Mouse (Mus musculus) liver, embryonic 13.5 days (tissue): Measurements from ENCODE around the gene Gm49353. TPM values are rescaled to one million over a fixed set of nuclear protein-coding genes. Genes with fewer than 3 reads are reported as not detected.

Source experiments
- ATAC-seq: fragments of 200-750 bp; cut with Nextera tagmentation; 2 replicates; pipeline ENCODE4 v1.8.0; 2017; ENCODE audit warnings: low read depth, mild to moderate bottlenecking, moderate number of reproducible peaks, moderate library complexity
- DNase-seq: peaks from one replicate; pipeline ENCODE4 v3.0.0; 2022
- H3K27ac ChIP-seq: fragments of 300-500 bp; sonication (generic); 2 replicates; pipeline ENCODE4 v1.5.1; 2015; ENCODE audit warnings: moderate library complexity, mild to moderate bottlenecking, inconsistent platforms
- H3K27me3 ChIP-seq: fragments of 300-500 bp; sonication (generic); 2 replicates; pipeline ENCODE4 v1.6.1; 2015; ENCODE audit warnings: mild to moderate bottlenecking, inconsistent platforms
- H3K36me3 ChIP-seq: fragments of 300-500 bp; sonication (generic); 2 replicates; pipeline ENCODE4 v1.6.1; 2015; ENCODE audit warnings: mild to moderate bottlenecking, inconsistent platforms
- H3K4me1 ChIP-seq: fragments of 300-500 bp; sonication (generic); replicated peaks from 2 replicates; pipeline ENCODE4 v1.6.1; 2015; ENCODE audit warnings: inconsistent platforms
- H3K4me2 ChIP-seq: fragments of 300-500 bp; sonication (generic); 2 replicates; pipeline ENCODE4 v1.6.1; 2015; ENCODE audit warnings: inconsistent platforms, mild to moderate bottlenecking, moderate library complexity
- H3K4me3 ChIP-seq: fragments of 300-500 bp; sonication (generic); replicated peaks from 2 replicates; pipeline ENCODE4 v1.5.1; 2015; ENCODE audit warnings: mild to moderate bottlenecking, inconsistent platforms
- H3K9ac ChIP-seq: fragments of 300-500 bp; sonication (generic); 2 replicates; pipeline ENCODE4 v1.6.1; 2015; ENCODE audit warnings: mild to moderate bottlenecking, inconsistent platforms
- H3K9me3 ChIP-seq: fragments of 300-500 bp; sonication (generic); replicated peaks from 2 replicates; pipeline ENCODE4 v1.6.1; 2016; ENCODE audit warnings: inconsistent platforms
- WGBS: fragments of 180-500 bp; shearing (Covaris S2); methylation state at CpG from one replicate; pipeline ENCODE4 v1.1.7; 2015; ENCODE audit not compliant: insufficient replicate concordance; 5-methylcytosine and 5-hydroxymethylcytosine counted together
- polyA plus RNA-seq: library from polyadenylated mRNA; unstranded; fragments of >200 nt; fragmentation: Nextera tagmentation; extraction: Ambion mirVana; gene quantifications from 2 replicates; pipeline ENCODE4 v1.2.1, GENCODE M21; 2015

Gene Gm49353
- not detected in 2 replicates for polyA plus RNA-seq

DNA sequence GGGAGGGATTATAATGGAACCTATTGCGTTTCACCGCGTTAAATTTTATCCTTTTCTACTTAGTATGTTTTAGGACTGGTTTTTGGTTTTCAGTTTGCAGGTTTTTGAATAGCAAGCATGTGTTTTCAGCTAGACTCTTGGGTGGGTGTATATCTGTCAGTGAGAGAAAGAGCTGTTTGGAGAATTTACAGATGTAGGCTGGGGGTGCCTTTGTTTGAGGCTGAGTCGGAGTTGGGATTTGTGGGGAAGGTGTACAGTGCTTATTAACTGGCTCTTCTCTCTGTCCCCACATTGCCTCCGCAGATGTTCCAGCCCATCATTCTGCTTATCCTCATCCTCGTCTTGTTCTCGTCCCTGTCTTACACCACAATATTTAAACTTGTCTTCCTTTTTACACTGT is at the start of gene Gm49353:
TSS of gene Gm49353 (plus strand) at position 313 of the 400 bp plus-strand sequence.
- no peak within 1 kb of the TSS for H3K9ac ChIP-seq
- H3K4me1 ChIP-seq = no peaks in the 10 kb centered on the region
- no peak within 1 kb of the TSS for H3K4me2 ChIP-seq
- H3K4me3 ChIP-seq = no peak within 1 kb of the TSS
- H3K9me3 ChIP-seq = peaks cover 12% of the 10 kb centered on the region
- DNase-seq = no peak
- no peaks in the 10 kb centered on the region for H3K27me3 ChIP-seq
- no peaks in the 10 kb centered on the region for H3K36me3 ChIP-seq
- WGBS = 75% methylated on average over 7 of the region's 7 CpGs
- no peak within 1 kb of the TSS for H3K27ac ChIP-seq
- no peak for ATAC-seq

- ATAC-seq (no peak), DNase-seq (no peak)
- H3K27ac ChIP-seq = no peak overlapping the region
- no peaks in the 10 kb centered on the region for H3K9me3 ChIP-seq
- H3K4me2 ChIP-seq = no peak overlapping the region
- WGBS = 69% methylated on average over 3 of the region's 3 CpGs
- H3K9ac ChIP-seq = no peak overlapping the region
- no peaks in the 10 kb centered on the region for H3K27me3 ChIP-seq
- no peak overlapping the region for H3K4me3 ChIP-seq
- H3K4me1 ChIP-seq = no peaks in the 10 kb centered on the region
- no peaks in the 10 kb centered on the region for H3K36me3 ChIP-seq
These were observed 43.5 kb upstream of the Gm49353 start for GRCm38 (mm10) chr10:29155304-29155703.

- Histone ChIP-seq H3K9me3 (no peaks in the 10 kb centered on the region), H3K27me3 (no peaks in the 10 kb centered on the region), H3K4me3 (no peak overlapping the region), H3K4me2 (no peak overlapping the region), H3K4me1 (no peaks in the 10 kb centered on the region), H3K9ac (no peak overlapping the region), H3K27ac (no peak overlapping the region), H3K36me3 (no peaks in the 10 kb centered on the region)
- ATAC-seq (no peak), DNase-seq (no peak)
- 53% methylated on average over 2 of the region's 2 CpGs for WGBS
These were observed 37.1 kb upstream of the Gm49353 start for GRCm38 (mm10) chr10:29161664-29162063.

- H3K9me3 ChIP-seq = no peaks in the 10 kb centered on the region
- H3K27me3 ChIP-seq = no peaks in the 10 kb centered on the region
- H3K4me2 ChIP-seq = no peak overlapping the region
- H3K27ac ChIP-seq = no peak overlapping the region
- no peak overlapping the region for H3K4me3 ChIP-seq
- DNase-seq = no peak
- no peak for ATAC-seq
- H3K4me1 ChIP-seq = no peaks in the 10 kb centered on the region
- H3K36me3 ChIP-seq = no peaks in the 10 kb centered on the region
- H3K9ac ChIP-seq = no peak overlapping the region
- WGBS = 44% methylated on average over 2 of the region's 2 CpGs
These were observed 25.0 kb upstream of the Gm49353 start for GRCm38 (mm10) chr10:29173778-29174177.

DNA sequence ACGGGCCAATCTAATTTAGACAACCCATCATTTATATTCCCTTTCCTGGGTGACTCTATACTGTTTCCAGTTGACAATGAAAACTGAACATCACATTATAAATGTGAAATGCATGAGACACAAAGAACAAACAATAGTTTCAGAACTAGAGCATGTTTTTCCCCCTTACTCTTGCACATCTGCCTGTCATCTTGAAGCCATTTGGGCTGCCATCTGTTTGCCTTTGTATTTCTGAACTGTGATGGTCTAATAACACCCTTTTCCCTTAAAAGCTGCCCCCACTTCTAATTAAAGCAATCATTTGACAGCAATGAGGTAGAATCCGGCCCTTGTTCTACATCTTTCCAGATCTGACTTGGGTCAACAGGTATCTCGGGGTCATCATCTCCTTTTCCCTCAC is 23.1 kb upstream of the Gm49353 start:
- Histone ChIP-seq H3K4me3 (no peak overlapping the region), H3K4me1 (no peaks in the 10 kb centered on the region), H3K36me3 (no peaks in the 10 kb centered on the region), H3K4me2 (no peak overlapping the region), H3K27ac (no peak overlapping the region), H3K9me3 (no peaks in the 10 kb centered on the region), H3K9ac (no peak overlapping the region), H3K27me3 (no peaks in the 10 kb centered on the region)
- WGBS = 55% methylated on average over 3 of the region's 3 CpGs
- DNase-seq (no peak), ATAC-seq (no peak)

GRCm38 (mm10) chr10:29176881-29177280 is 21.9 kb upstream of the Gm49353 start:
- H3K9ac ChIP-seq = no peak overlapping the region
- no peaks in the 10 kb centered on the region for H3K27me3 ChIP-seq
- 65% methylated on average over 4 of the region's 4 CpGs for WGBS
- H3K27ac ChIP-seq = no peak overlapping the region
- H3K4me1 ChIP-seq = no peaks in the 10 kb centered on the region
- no peaks in the 10 kb centered on the region for H3K9me3 ChIP-seq
- DNase-seq = no peak
- H3K4me2 ChIP-seq = no peak overlapping the region
- no peak for ATAC-seq
- H3K4me3 ChIP-seq = no peak overlapping the region
- no peaks in the 10 kb centered on the region for H3K36me3 ChIP-seq

DNA sequence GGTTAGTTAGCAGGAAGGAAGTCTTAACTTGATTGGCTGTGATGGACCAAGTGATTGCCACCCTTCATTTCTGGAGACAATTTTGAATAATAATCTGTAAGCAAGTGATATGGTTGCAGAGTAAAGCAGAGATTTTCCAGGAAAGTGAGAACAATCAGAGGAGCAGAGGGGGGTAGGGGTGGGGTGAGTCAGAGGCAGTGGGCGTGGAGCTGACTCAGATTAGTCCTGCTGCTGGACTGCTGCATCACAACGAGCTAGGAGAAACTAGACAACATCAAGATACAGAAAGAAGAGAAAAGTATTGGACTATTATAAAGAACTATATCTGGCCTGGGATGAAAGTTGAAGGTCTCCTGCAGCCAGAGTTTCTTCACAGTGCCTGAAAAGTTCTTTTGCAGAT is 20.8 kb upstream of the Gm49353 start:
- Histone ChIP-seq H3K4me1 (no peaks in the 10 kb centered on the region), H3K27ac (no peak overlapping the region), H3K9me3 (no peaks in the 10 kb centered on the region), H3K4me3 (no peak overlapping the region), H3K27me3 (no peaks in the 10 kb centered on the region), H3K9ac (no peak overlapping the region), H3K36me3 (no peaks in the 10 kb centered on the region), H3K4me2 (no peak overlapping the region)
- DNase-seq (no peak), ATAC-seq (no peak)
- 30% methylated on average over 2 of the region's 2 CpGs for WGBS

- Histone ChIP-seq H3K4me2 (no peak overlapping the region), H3K4me1 (no peaks in the 10 kb centered on the region), H3K27ac (no peak overlapping the region), H3K9ac (no peak overlapping the region), H3K27me3 (no peaks in the 10 kb centered on the region), H3K4me3 (no peak overlapping the region), H3K36me3 (no peaks in the 10 kb centered on the region), H3K9me3 (no peaks in the 10 kb centered on the region)
- 70% methylated on average over 3 of the region's 3 CpGs for WGBS
- DNase-seq (no peak), ATAC-seq (no peak)
These were observed 18.5 kb upstream of the Gm49353 start for GRCm38 (mm10) chr10:29180210-29180609.

DNA sequence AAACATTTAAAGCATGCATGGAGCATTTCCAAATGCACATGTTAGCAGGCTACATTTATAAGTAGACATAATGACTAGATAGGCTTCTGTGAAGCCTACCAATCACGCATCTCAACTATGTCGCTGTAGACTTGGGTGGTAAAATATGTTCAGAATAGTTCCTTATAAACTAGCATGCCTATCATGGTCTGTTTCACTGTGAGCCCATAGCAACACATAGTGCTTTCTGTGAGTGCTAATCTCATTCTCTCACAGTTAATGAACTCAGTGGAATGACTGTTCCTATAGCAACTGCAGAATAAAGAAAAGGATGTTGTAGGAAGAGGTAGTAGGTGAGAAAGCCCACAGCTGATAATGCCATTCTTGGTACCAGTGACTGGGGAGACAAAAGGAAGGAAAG is 17.7 kb upstream of the Gm49353 start:
- Histone ChIP-seq H3K36me3 (no peaks in the 10 kb centered on the region), H3K4me3 (no peak overlapping the region), H3K27ac (no peak overlapping the region), H3K4me2 (no peak overlapping the region), H3K9me3 (no peaks in the 10 kb centered on the region), H3K27me3 (no peaks in the 10 kb centered on the region), H3K9ac (no peak overlapping the region), H3K4me1 (no peaks in the 10 kb centered on the region)
- ATAC-seq = no peak
- 70% methylated on average over 2 of the region's 2 CpGs for WGBS
- DNase-seq = no peak

DNA sequence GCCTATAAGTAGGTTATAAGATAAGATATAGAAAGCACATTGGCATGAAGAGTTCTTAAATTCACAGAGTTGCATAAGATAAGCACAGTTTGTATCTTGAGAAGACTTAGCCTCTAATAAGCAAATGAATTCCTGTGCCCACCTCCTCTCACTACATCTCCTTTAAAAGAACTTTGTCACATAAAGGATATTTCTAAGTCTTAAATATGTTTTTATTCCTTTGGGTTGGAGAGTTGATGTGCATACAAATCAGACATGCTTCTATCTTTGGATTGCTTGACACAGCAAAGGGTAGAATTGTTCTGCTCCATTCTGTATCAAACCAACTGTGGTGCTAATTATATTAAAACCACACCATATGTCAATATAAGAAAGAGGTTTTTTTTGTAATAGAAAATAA is 5.0 kb upstream of the Gm49353 start:
- Histone ChIP-seq H3K9me3 (peaks cover 12% of the 10 kb centered on the region), H3K27me3 (no peaks in the 10 kb centered on the region), H3K4me2 (no peak overlapping the region), H3K27ac (no peak overlapping the region), H3K9ac (no peak overlapping the region), H3K4me1 (no peaks in the 10 kb centered on the region), H3K4me3 (no peak overlapping the region), H3K36me3 (no peaks in the 10 kb centered on the region)
- ATAC-seq (no peak), DNase-seq (no peak)

DNA sequence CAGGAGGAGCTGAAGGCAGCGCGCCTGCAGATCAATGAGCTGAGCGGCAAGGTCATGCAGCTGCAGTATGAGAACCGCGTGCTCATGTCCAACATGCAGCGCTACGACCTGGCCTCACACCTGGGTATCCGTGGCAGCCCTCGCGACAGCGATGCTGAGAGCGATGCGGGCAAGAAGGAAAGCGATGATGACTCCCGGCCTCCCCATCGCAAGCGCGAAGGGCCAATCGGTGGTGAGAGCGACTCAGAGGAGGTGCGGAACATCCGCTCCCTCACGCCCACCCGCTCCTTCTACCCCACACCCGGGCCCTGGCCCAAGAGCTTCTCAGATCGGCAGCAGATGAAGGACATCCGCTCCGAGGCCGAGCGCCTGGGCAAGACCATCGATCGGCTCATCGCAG is 1.9 kb upstream of the Gm49353 start:
- Histone ChIP-seq H3K4me2 (no peak overlapping the region), H3K4me3 (no peak overlapping the region), H3K4me1 (no peaks in the 10 kb centered on the region), H3K27me3 (no peaks in the 10 kb centered on the region), H3K9ac (no peak overlapping the region), H3K36me3 (no peaks in the 10 kb centered on the region), H3K9me3 (peaks cover 12% of the 10 kb centered on the region), H3K27ac (no peak overlapping the region)
- WGBS = 90% methylated on average over 33 of the region's 33 CpGs
- no peak for DNase-seq
- no peak for ATAC-seq

DNA sequence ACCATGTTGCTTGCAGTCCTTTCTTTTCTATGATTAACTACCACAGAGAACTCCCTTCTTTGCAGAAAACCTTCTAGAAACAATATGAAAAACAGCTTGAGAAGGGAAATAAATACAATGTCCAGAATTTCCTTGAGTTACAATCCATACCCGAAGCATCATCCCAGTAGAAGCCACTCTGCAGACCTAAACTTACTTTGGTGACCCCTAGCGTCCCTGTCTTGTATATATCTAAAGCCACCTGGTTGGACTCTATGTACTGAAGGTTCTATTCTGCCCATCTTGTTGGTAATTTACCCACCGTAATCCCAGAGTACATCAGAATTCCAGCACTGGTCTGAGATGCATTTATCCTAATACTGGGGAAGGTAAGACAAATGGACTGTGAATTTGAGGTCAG is 1.1 kb downstream of the Gm49353 start:
- no peaks in the 10 kb centered on the region for H3K27me3 ChIP-seq
- WGBS = 55% methylated on average over 3 of the region's 3 CpGs
- peaks cover 12% of the 10 kb centered on the region for H3K9me3 ChIP-seq
- no peak overlapping the region for H3K4me2 ChIP-seq
- no peak overlapping the region for H3K27ac ChIP-seq
- no peaks in the 10 kb centered on the region for H3K4me1 ChIP-seq
- H3K36me3 ChIP-seq = no peaks in the 10 kb centered on the region
- no peak overlapping the region for H3K9ac ChIP-seq
- no peak for DNase-seq
- H3K4me3 ChIP-seq = no peak overlapping the region
- ATAC-seq = no peak

DNA sequence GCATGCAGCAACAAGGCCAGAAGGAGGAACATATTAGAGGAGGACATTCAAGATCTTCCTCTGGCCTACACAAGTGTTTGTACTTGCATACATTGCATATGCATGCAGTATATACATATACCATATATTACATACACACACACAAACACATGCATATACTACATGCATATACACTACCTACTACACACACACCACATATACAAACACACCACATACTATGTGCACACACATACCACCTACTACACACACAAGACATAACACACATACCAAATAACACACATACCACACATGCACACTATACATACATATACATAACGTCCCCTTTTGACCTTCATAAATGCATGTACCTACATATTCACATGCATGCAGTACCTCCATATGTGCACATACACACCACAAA is 1.9 kb downstream of the Gm49353 start:
- Histone ChIP-seq H3K9ac (no peak overlapping the region), H3K27me3 (no peaks in the 10 kb centered on the region), H3K4me1 (no peaks in the 10 kb centered on the region), H3K4me2 (no peak overlapping the region), H3K27ac (no peak overlapping the region), H3K4me3 (no peak overlapping the region), H3K9me3 (peaks cover 12% of the 10 kb centered on the region), H3K36me3 (no peaks in the 10 kb centered on the region)
- no peak for ATAC-seq
- DNase-seq = no peak
- 55% methylated on average over 1 of the region's 1 CpGs for WGBS
